Mouse (Mus musculus): ENCODE measurements around the gene Csf2rb. TPM values are rescaled to one million over a fixed set of nuclear protein-coding genes. Genes with fewer than 3 reads are reported as not detected.
"Not testable (repeated sequence)": the region's sequence is repeated elsewhere in the genome, so short reads cannot be mapped to it uniquely, and the experiment has no call there.

Gene Csf2rb
- polyA plus RNA-seq (2015; fragmentation: Nextera tagmentation; extraction: Ambion mirVana) = 1.4 and 2.3 TPM in 2 replicates

DNA sequence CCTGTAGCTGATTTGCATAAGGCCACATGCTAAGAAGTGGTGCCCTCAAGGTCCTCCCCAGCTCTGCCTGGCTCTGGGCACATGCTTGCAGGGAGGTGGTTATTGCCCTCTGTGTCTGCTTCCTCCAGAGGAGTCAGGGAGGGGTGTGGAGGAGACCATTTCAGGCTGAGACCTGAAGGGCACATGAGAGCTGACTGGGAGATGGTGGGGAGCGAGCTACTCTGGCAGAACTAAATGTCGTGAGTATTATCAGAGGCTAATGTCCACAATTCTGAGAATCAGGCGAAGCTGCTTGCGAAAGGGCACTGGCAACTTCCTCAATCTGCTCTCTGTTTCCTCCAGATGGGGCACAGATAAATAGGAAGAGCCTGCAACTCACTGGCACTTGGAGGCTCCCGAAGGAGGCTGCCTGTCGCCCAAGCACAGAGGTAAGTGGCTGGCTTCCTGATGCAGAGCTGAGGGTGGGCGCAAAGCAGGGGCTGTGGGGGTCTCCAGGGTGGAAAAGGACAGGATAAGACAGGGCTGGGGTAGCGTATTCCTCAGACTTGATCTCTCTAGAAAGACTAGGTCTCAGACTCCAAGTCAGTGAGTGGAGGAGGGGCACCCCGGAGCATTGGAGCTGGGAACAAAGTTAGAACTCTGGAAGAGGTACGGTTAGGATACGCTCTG is at the start of gene Csf2rb:
TSS of gene Csf2rb (plus strand) at position 82 of the 669 bp plus-strand sequence.
- Histone ChIP-seq H3K9ac (ENCODE audit: low read length) (no peak within 1 kb of the TSS), H3K9me3 (replicated peaks; ENCODE audit: control insufficient read depth, low read length) (no peaks in the 10 kb centered on the region), H3K4me3 (ENCODE audit: low read length) (no peak within 1 kb of the TSS), H3K36me3 (ENCODE audit: control insufficient read depth, insufficient read depth) (no peaks in the 10 kb centered on the region), H3K4me2 (ENCODE audit: low read depth, low read length) (no peak within 1 kb of the TSS), H3K27me3 (ENCODE audit: control insufficient read depth, insufficient read depth, low read length) (no peaks in the 10 kb centered on the region), H3K27ac (ENCODE audit: low read length) (no peak within 1 kb of the TSS), H3K4me1 (ENCODE audit: control insufficient read depth, insufficient read depth, low read length) (no peaks in the 10 kb centered on the region)
- WGBS = 62% methylated on average over 11 of the region's 11 CpGs
- no peak for ATAC-seq (replicated peaks; ENCODE audit: extremely low read depth, insufficient read depth, low FRiP score)

DNA sequence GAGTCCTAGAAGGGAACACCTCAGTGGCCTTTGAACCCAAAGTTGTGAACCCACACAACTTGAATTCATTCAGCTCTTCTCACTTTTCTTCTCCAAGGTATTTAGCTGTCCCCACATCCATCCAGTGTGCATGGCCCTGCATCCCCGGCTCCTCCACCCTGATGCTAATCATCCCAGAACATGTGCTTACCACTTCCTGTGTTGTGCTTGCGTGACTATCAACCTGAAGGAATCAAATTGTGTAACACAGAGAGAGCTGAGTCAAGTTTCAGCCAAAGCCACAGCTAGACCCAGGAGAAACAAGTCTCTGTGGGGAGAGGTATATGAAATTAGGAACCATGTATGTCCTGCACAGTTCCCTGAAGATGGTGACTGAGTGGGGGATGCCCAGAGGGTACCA is 47.2 kb upstream of the Csf2rb start:
- Histone ChIP-seq H3K27ac (ENCODE audit: low read length) (no peak overlapping the region), H3K4me1 (ENCODE audit: control insufficient read depth, insufficient read depth, low read length) (no peaks in the 10 kb centered on the region)
- WGBS = 62% methylated on average over 2 of the region's 2 CpGs

DNA sequence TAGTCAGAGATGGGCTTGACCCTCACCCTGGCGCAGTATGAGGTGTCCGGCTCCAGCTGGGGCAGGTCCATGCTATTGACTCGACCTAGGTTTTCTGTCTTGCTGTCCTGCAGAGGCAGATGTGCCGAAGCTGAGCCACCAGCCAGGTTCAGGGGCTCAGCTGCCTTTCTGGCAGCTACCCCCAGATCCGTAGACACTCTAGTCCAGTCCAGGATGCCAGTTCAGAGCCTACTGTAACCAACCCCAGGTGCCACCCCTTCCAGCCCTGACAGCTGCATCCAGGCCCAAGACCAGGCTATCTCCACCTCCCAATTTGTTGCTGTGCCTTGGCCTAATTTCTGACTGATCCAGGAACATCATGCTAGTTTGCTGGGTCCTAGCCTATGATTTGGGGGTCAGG is 37.6 kb upstream of the Csf2rb start:
- no peaks in the 10 kb centered on the region for H3K4me1 ChIP-seq (ENCODE audit: control insufficient read depth, insufficient read depth, low read length)
- H3K27ac ChIP-seq (ENCODE audit: low read length) = no peak overlapping the region
- H3K4me3 ChIP-seq (ENCODE audit: low read length) = no peak overlapping the region
- no peaks in the 10 kb centered on the region for H3K27me3 ChIP-seq (ENCODE audit: control insufficient read depth, insufficient read depth, low read length)
- no peaks in the 10 kb centered on the region for H3K36me3 ChIP-seq (ENCODE audit: control insufficient read depth, insufficient read depth)
- ATAC-seq (replicated peaks; ENCODE audit: extremely low read depth, insufficient read depth, low FRiP score) = no peak
- no peak overlapping the region for H3K4me2 ChIP-seq (ENCODE audit: low read depth, low read length)
- no peak overlapping the region for H3K9ac ChIP-seq (ENCODE audit: low read length)
- 87% methylated on average over 5 of the region's 5 CpGs for WGBS
- no peaks in the 10 kb centered on the region for H3K9me3 ChIP-seq (replicated peaks; ENCODE audit: control insufficient read depth, low read length)

More for the DNA sequence above, 47.2 kb upstream of the Csf2rb start:
- no peak for ATAC-seq (replicated peaks; ENCODE audit: extremely low read depth, insufficient read depth, low FRiP score)
- Histone ChIP-seq H3K9me3 (replicated peaks; ENCODE audit: control insufficient read depth, low read length) (no peaks in the 10 kb centered on the region), H3K4me2 (ENCODE audit: low read depth, low read length) (no peak overlapping the region), H3K36me3 (ENCODE audit: control insufficient read depth, insufficient read depth) (no peaks in the 10 kb centered on the region), H3K27me3 (ENCODE audit: control insufficient read depth, insufficient read depth, low read length) (no peaks in the 10 kb centered on the region), H3K4me3 (ENCODE audit: low read length) (no peak overlapping the region), H3K9ac (ENCODE audit: low read length) (no peak overlapping the region)

DNA sequence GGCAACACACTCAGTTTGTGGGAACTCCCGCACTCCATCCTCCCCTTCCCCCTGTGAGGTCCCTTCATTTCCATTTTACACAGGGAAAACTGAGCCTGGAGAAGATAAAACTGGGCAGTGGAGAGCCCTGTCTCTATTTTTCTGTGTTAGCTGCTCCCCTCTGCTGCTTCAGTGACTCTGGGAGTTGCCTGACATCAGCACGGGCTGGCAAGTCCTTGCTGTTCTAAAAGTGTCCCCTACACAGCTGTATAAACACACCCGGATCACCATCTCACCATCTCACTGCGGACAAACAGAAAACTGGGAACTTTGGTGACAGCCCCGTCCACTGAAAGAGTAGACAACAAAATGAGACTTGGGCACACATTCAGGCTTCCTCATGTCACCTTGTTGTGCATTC is 35.8 kb upstream of the Csf2rb start:
- not testable (repeated sequence) for H3K9me3 ChIP-seq (replicated peaks; ENCODE audit: control insufficient read depth, low read length); H3K4me2 ChIP-seq (ENCODE audit: low read depth, low read length); H3K4me3 ChIP-seq (ENCODE audit: low read length); H3K4me1 ChIP-seq (ENCODE audit: control insufficient read depth, insufficient read depth, low read length); ATAC-seq (replicated peaks; ENCODE audit: extremely low read depth, insufficient read depth, low FRiP score); H3K27ac ChIP-seq (ENCODE audit: low read length); H3K9ac ChIP-seq (ENCODE audit: low read length); H3K36me3 ChIP-seq (ENCODE audit: control insufficient read depth, insufficient read depth); H3K27me3 ChIP-seq (ENCODE audit: control insufficient read depth, insufficient read depth, low read length)
- 50% methylated on average over 5 of the region's 5 CpGs for WGBS

DNA sequence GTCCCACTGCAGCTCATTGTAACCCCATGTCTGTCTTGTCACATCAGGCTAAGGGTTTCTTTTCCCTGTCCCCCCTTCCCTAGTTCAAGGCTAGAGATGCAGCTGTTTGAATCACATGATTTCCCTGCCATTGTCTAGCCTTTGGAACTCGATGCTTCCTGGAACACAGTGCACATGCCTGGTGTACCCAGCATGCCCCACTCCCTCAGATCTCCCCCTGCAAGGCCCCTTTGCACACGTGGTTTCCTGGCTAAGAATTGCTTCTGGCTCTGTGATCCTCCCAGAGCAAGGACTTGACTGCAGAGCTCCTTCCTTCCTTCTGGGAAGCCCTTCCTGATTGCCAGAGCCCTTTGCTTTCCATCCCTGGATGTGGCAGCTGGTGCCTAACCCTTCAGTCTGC is 32.3 kb upstream of the Csf2rb start:
- not testable (repeated sequence) for H3K9me3 ChIP-seq (replicated peaks; ENCODE audit: control insufficient read depth, low read length); H3K4me3 ChIP-seq (ENCODE audit: low read length); H3K36me3 ChIP-seq (ENCODE audit: control insufficient read depth, insufficient read depth); H3K4me1 ChIP-seq (ENCODE audit: control insufficient read depth, insufficient read depth, low read length); H3K4me2 ChIP-seq (ENCODE audit: low read depth, low read length); H3K9ac ChIP-seq (ENCODE audit: low read length); H3K27me3 ChIP-seq (ENCODE audit: control insufficient read depth, insufficient read depth, low read length)
- 5% methylated on average over 2 of the region's 2 CpGs for WGBS
- peak; percentile 65; the same call in 1 of the 2 replicates for ATAC-seq (replicated peaks; ENCODE audit: extremely low read depth, insufficient read depth, low FRiP score)
- H3K27ac ChIP-seq (ENCODE audit: low read length) = peak overlapping the region; percentile 48; the same call in 1 of the 2 replicates

DNA sequence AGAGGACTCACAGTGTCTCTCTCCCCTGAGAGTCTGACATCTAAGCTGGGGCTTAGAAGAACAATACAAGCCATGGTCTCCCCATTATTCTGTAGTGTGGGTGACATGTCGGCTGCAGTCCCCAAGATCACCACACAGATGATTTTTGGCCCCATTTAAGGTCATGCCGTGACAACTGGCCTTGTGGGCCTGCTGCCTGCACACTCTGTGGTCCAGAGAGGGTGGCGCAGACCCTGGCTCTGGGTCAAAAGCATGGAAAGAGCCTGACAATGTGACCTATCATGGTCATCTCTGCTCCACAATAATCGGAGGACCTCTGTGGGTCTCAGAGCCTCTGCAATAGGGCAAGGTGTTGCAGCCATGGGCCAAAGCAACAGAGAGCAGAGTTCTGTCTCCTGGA is 31.8 kb upstream of the Csf2rb start:
- H3K9me3 ChIP-seq (replicated peaks; ENCODE audit: control insufficient read depth, low read length) = no peaks in the 10 kb centered on the region
- ATAC-seq (replicated peaks; ENCODE audit: extremely low read depth, insufficient read depth, low FRiP score) = 0 out of 2 replicates have a peak, but pooled peaks have one; percentile 4

DNA sequence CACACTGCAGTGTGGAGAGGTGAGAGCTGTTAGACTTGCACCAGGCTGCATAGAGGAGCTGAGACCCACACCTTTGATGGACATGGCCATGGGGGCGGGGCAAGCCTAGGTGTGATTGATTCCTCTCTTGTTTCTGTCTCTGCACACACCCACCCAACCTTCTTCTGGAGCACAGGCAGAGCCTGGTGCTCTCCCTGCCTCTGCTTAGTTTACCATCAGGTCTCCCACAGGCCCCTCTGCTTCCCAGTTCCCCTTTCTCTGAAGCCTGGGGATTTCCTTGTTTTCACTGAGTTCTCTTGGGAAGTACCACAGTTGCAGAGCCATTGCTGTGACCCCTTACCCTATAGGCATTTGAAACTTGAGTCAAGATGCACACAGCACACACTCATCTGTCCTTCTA is 27.0 kb upstream of the Csf2rb start:
- 80% methylated on average over 1 of the region's 1 CpGs for whole genome bisulfite sequencing
- Histone ChIP-seq H3K4me3 (ENCODE audit: low read length) (no peak overlapping the region), H3K4me1 (ENCODE audit: control insufficient read depth, insufficient read depth, low read length) (no peaks in the 10 kb centered on the region), H3K36me3 (ENCODE audit: control insufficient read depth, insufficient read depth) (no peaks in the 10 kb centered on the region), H3K9ac (ENCODE audit: low read length) (no peak overlapping the region), H3K27me3 (ENCODE audit: control insufficient read depth, insufficient read depth, low read length) (no peaks in the 10 kb centered on the region), H3K27ac (ENCODE audit: low read length) (no peak overlapping the region), H3K9me3 (replicated peaks; ENCODE audit: control insufficient read depth, low read length) (no peaks in the 10 kb centered on the region), H3K4me2 (ENCODE audit: low read depth, low read length) (no peak overlapping the region)
- ATAC-seq (replicated peaks; ENCODE audit: extremely low read depth, insufficient read depth, low FRiP score) = no peak

More for the DNA sequence above, 31.8 kb upstream of the Csf2rb start:
- H3K9ac ChIP-seq (ENCODE audit: low read length) = no peak overlapping the region
- no peak overlapping the region for H3K27ac ChIP-seq (ENCODE audit: low read length)
- no peak overlapping the region for H3K4me2 ChIP-seq (ENCODE audit: low read depth, low read length)
- no peaks in the 10 kb centered on the region for H3K4me1 ChIP-seq (ENCODE audit: control insufficient read depth, insufficient read depth, low read length)
- WGBS = 83% methylated on average over 4 of the region's 4 CpGs
- no peaks in the 10 kb centered on the region for H3K36me3 ChIP-seq (ENCODE audit: control insufficient read depth, insufficient read depth)
- H3K27me3 ChIP-seq (ENCODE audit: control insufficient read depth, insufficient read depth, low read length) = no peaks in the 10 kb centered on the region
- H3K4me3 ChIP-seq (ENCODE audit: low read length) = no peak overlapping the region

DNA sequence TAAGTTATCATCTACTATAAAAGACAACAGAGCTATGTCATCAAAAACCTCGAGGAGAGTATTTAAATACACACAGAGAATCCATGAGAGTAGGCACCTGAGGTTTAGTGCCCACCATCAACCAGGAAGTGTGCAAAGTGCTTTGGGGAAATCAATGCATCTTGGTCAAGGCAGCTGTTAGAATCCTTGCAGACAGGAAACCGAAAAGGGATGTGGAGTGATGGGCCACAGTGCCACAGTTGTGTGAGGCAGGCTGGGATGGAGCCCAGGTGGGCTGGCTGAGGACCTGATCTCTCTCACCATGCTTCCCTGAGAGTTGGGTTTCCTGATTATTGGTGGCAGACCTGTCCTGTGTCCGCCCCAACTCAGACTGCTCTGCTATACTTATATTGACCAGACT is 25.9 kb upstream of the Csf2rb start:
- 72% methylated on average over 3 of the region's 3 CpGs for WGBS
- H3K4me1 ChIP-seq (ENCODE audit: control insufficient read depth, insufficient read depth, low read length) = no peaks in the 10 kb centered on the region
- no peaks in the 10 kb centered on the region for H3K27me3 ChIP-seq (ENCODE audit: control insufficient read depth, insufficient read depth, low read length)
- no peak overlapping the region for H3K9ac ChIP-seq (ENCODE audit: low read length)
- H3K36me3 ChIP-seq (ENCODE audit: control insufficient read depth, insufficient read depth) = no peaks in the 10 kb centered on the region
- H3K9me3 ChIP-seq (replicated peaks; ENCODE audit: control insufficient read depth, low read length) = no peaks in the 10 kb centered on the region
- H3K4me3 ChIP-seq (ENCODE audit: low read length) = no peak overlapping the region
- H3K4me2 ChIP-seq (ENCODE audit: low read depth, low read length) = no peak overlapping the region
- no peak for ATAC-seq (replicated peaks; ENCODE audit: extremely low read depth, insufficient read depth, low FRiP score)
- H3K27ac ChIP-seq (ENCODE audit: low read length) = no peak overlapping the region

DNA sequence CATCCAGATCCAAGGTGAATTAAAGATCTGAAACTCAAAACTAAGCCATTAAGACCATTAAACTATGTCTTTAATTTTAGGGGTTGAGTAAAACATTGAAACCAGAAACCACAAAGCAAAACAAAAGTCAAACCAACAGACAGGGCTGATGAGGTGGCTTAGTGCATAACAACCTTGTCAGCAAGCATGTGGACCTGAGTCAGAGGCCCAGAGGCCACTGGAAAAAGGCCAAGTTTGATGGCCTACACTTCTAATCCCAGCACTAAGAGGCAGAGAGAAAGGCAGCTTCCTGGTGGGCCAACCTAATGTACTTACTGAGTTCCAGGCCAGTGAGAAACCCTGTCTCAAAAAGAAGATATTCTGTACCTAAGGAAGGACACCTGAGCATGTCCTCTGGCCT is 24.8 kb upstream of the Csf2rb start:
- Histone ChIP-seq H3K27ac (ENCODE audit: low read length) (no peak overlapping the region), H3K27me3 (ENCODE audit: control insufficient read depth, insufficient read depth, low read length) (no peaks in the 10 kb centered on the region), H3K4me2 (ENCODE audit: low read depth, low read length) (no peak overlapping the region), H3K36me3 (ENCODE audit: control insufficient read depth, insufficient read depth) (no peaks in the 10 kb centered on the region), H3K9me3 (replicated peaks; ENCODE audit: control insufficient read depth, low read length) (no peaks in the 10 kb centered on the region), H3K9ac (ENCODE audit: low read length) (no peak overlapping the region), H3K4me1 (ENCODE audit: control insufficient read depth, insufficient read depth, low read length) (no peaks in the 10 kb centered on the region), H3K4me3 (ENCODE audit: low read length) (no peak overlapping the region)
- no peak for ATAC-seq (replicated peaks; ENCODE audit: extremely low read depth, insufficient read depth, low FRiP score)

All from heart, embryonic 16.5 days (tissue).